13 mouse cellular contexts compared by ENCODE assay signal in genomic region chr2:165285034-165285433, GRCm38 (mm10). TPM values are rescaled to one million over a fixed set of nuclear protein-coding genes. Genes with fewer than 3 reads are reported as not detected.
"Had no signal": no experiment of that assay in that cellular context is flagged by ENCODE, and none has a peak within 500 bp of the region (broad histone marks: within the 10 kb centered on the region; RNA-seq: fewer than 3 reads in every experiment).

No protein-coding gene starts in this region.

- H3K4me3 ChIP-seq: limb, embryonic 13.5 days; neural tube, embryonic 12.5 days had no signal

- H3K9me3 ChIP-seq: limb, embryonic 13.5 days; megakaryocyte, embryonic 14.5 days; neural tube, embryonic 12.5 days had no signal

- H3K27ac ChIP-seq: hindbrain, embryonic 14.5 days; kidney, postnatal 0 days; limb, embryonic 13.5 days; neural tube, embryonic 12.5 days had no signal

- H3K4me2 ChIP-seq: hindbrain, embryonic 14.5 days; limb, embryonic 13.5 days; midbrain, embryonic 11.5 days; neural tube, embryonic 12.5 days had no signal

- ATAC-seq: lung, postnatal 0 days had no signal

- H3K27me3 ChIP-seq: limb, embryonic 13.5 days; neural tube, embryonic 12.5 days had no signal

- H3K9ac ChIP-seq: hindbrain, embryonic 14.5 days; neural tube, embryonic 12.5 days had no signal

- DNase-seq: kidney, adult 11 months; kidney, adult 9 months; kidney, postnatal 36 days; lung, adult 2 months; right cerebral cortex, postnatal 14 days had no signal

RNA-seq across cellular contexts. Expression of gene Cdh22, which starts 50.4 kb away (rescaled TPM):
- total RNA-seq: neutrophil, adult 5-6 weeks had no signal
